Mouse (Mus musculus) CH12.LX (cell line): ENCODE measurements at regions not wholly inside any gene's neighbourhood (a gene's known extent, or its start where the extent isn't known, plus 50 kb on each side); places are given as distances from the start of the nearest gene placed in this dataset.

ENCODE experiments used
- DNase-seq: peaks from one replicate; pipeline ENCODE4 v3.0.0-alpha.2; 2013; ENCODE audit errors: extremely low read depth
- H3K27ac ChIP-seq: 2 replicates; pipeline ENCODE4 v1.5.1; 2012; ENCODE audit warnings: low read depth, mild to moderate bottlenecking, control low read depth, moderate library complexity; ENCODE audit not compliant: insufficient read depth
- H3K27me3 ChIP-seq: replicated peaks from 2 replicates; pipeline ENCODE3; 2012; ENCODE audit warnings: inconsistent platforms
- H3K36me3 ChIP-seq, 2 experiments: replicated peaks in 1 of 2; 2 replicates each; pipeline versions ENCODE3 to v1.6.1; 2012; ENCODE audit warnings: inconsistent platforms in 1 of 2, low read length in 1 of 2, mild to moderate bottlenecking in 1 of 2, mixed read lengths in 1 of 2, moderate library complexity in 1 of 2; ENCODE audit not compliant: control insufficient read depth in 1 of 2, insufficient read depth in 1 of 2
- H3K4me1 ChIP-seq, 2 experiments: 2 replicates each; pipeline ENCODE4 v1.6.1; 2012; ENCODE audit warnings: inconsistent platforms in 1 of 2, moderate library complexity in 1 of 2; ENCODE audit not compliant: insufficient read depth in 2 of 2, control insufficient read depth in 1 of 2
- H3K4me2 ChIP-seq: 2 replicates; pipeline ENCODE4 v1.6.1; 2012; ENCODE audit warnings: low read depth, mild to moderate bottlenecking, control low read depth; ENCODE audit not compliant: poor library complexity, insufficient read depth, severe bottlenecking
- H3K4me3 ChIP-seq, 3 experiments: fragments of 150-350 bp in 1 of 3; sonication (generic) in 1 of 3; replicated peaks in 1 of 3; 2 replicates each; pipeline versions ENCODE3 to v1.5.1; 2011 to 2012; ENCODE audit warnings: low read depth in 2 of 3, low read length in 2 of 3, mild to moderate bottlenecking in 2 of 3, moderate library complexity in 2 of 3, control low read depth in 1 of 3, improper control_type of control experiment in 1 of 3, inconsistent platforms in 1 of 3, mixed read lengths in 1 of 3; ENCODE audit not compliant: poor library complexity in 1 of 3
- H3K79me2 ChIP-seq: replicated peaks from 2 replicates; pipeline ENCODE4 v1.6.1; 2012; ENCODE audit warnings: mild to moderate bottlenecking, moderate library complexity; ENCODE audit not compliant: control insufficient read depth, poor library complexity, insufficient read depth, severe bottlenecking; ENCODE audit errors: extremely low read depth
- H3K9ac ChIP-seq: 2 replicates; pipeline ENCODE4 v1.6.1; 2012; ENCODE audit warnings: low read depth, mild to moderate bottlenecking, control low read depth, moderate library complexity; ENCODE audit not compliant: insufficient read depth
- H3K9me3 ChIP-seq: replicated peaks from 2 replicates; pipeline ENCODE3; 2012; ENCODE audit warnings: low read length, inconsistent platforms, mixed read lengths
- BHLHE40 ChIP-seq: IDR thresholded peaks from 2 replicates; pipeline ENCODE4 v1.6.1; 2011; ENCODE audit warnings: mild to moderate bottlenecking, low read depth, low read length, improper control_type of control experiment
- CHD2 ChIP-seq: IDR thresholded peaks from 2 replicates; pipeline ENCODE4 v1.6.1; 2011; ENCODE audit warnings: low read length, improper control_type of control experiment
- ELF1 ChIP-seq: IDR thresholded peaks from 2 replicates; pipeline ENCODE4 v1.6.1; 2014; ENCODE audit warnings: low read depth, mild to moderate bottlenecking, inconsistent platforms, low read length, improper control_type of control experiment
- EP300 ChIP-seq: IDR thresholded peaks from 2 replicates; pipeline ENCODE4 v1.6.1; 2011; ENCODE audit warnings: low read length, improper control_type of control experiment
- ETS1 ChIP-seq: conservative IDR thresholded peaks from 2 replicates; pipeline ENCODE4 v1.6.1; 2012; ENCODE audit warnings: low read depth, mild to moderate bottlenecking, inconsistent platforms, low read length, improper control_type of control experiment, moderate library complexity
- GABPA ChIP-seq: IDR thresholded peaks from 2 replicates; pipeline ENCODE4 v1.6.1; 2012; ENCODE audit warnings: low read depth, low read length, improper control_type of control experiment, inconsistent platforms; ENCODE audit not compliant: insufficient replicate concordance
- HCFC1 ChIP-seq: IDR thresholded peaks from 2 replicates; pipeline ENCODE4 v1.6.1; 2012; ENCODE audit warnings: low read depth, mild to moderate bottlenecking, inconsistent platforms, low read length, improper control_type of control experiment
- KAT2A ChIP-seq: IDR thresholded peaks from 2 replicates; pipeline ENCODE4 v1.6.1; 2012; ENCODE audit warnings: low read length, improper control_type of control experiment, inconsistent platforms; ENCODE audit not compliant: insufficient replicate concordance
- MAFK ChIP-seq: IDR thresholded peaks from 2 replicates; pipeline ENCODE4 v1.6.1; 2011; ENCODE audit warnings: low read length, improper control_type of control experiment; ENCODE audit not compliant: insufficient replicate concordance
- MEF2A ChIP-seq: IDR thresholded peaks from 2 replicates; pipeline ENCODE4 v1.6.1; 2014; ENCODE audit warnings: low read depth, mild to moderate bottlenecking, inconsistent platforms, low read length, improper control_type of control experiment, borderline replicate concordance
- MYC ChIP-seq: IDR thresholded peaks from 2 replicates; pipeline ENCODE4 v1.6.1; 2011; ENCODE audit warnings: low read depth, mild to moderate bottlenecking, improper control_type of control experiment, low read length
- POLR2A ChIP-seq: IDR thresholded peaks from 2 replicates; pipeline ENCODE4 v1.6.1; 2011; ENCODE audit warnings: low read depth, mild to moderate bottlenecking, improper control_type of control experiment, low read length
- POLR2AphosphoS2 ChIP-seq: IDR thresholded peaks from 2 replicates; pipeline ENCODE4 v1.6.1; 2011; ENCODE audit warnings: low read depth, low read length, improper control_type of control experiment
- SIN3A ChIP-seq: IDR thresholded peaks from 2 replicates; pipeline ENCODE4 v1.6.1; 2012; ENCODE audit warnings: low read length, improper control_type of control experiment, inconsistent platforms
- USF1 ChIP-seq: IDR thresholded peaks from 2 replicates; pipeline ENCODE4 v1.6.1; 2014; ENCODE audit warnings: low read depth, mild to moderate bottlenecking, inconsistent platforms, low read length, improper control_type of control experiment
- ZKSCAN1 ChIP-seq: IDR thresholded peaks from 2 replicates; pipeline ENCODE4 v1.6.1; 2012; ENCODE audit warnings: low read depth, inconsistent platforms, low read length, improper control_type of control experiment, borderline replicate concordance
- ZNF384 ChIP-seq: IDR thresholded peaks from 2 replicates; pipeline ENCODE4 v1.6.1; 2012; ENCODE audit warnings: low read depth, low read length, improper control_type of control experiment, inconsistent platforms
- dilution Hi-C: fragments of 300-500 bp; cut with MboI; formaldehyde crosslinking; loops from 2 replicates; pipeline ENCODE4 v1.14.3; 2020; ENCODE audit warnings: low sequenced_read_pairs; ENCODE audit not compliant: extremely low pct_unique_long_range_greater_than_20kb, extremely low pct_ligation_motif_present
- in situ Hi-C: fragments of 300-500 bp; cut with MboI; formaldehyde crosslinking; loops from 3 replicates; pipeline ENCODE4 v1.14.3; 2019; ENCODE audit warnings: low sequenced_read_pairs, low pct_ligation_motif_present, low pct_unique_long_range_greater_than_20kb, mixed read lengths

- dilution Hi-C loops, result no loop called here
- Histone ChIP-seq H3K4me2 (no peak overlapping the region), H3K27me3 (no peaks in the 10 kb centered on the region), H3K9me3 (no peaks in the 10 kb centered on the region), H3K79me2 (no peaks in the 10 kb centered on the region), H3K4me3 (no peak overlapping the region), H3K27ac (no peak overlapping the region), H3K4me1 (peaks cover 0 to 37% of the 10 kb centered on the region in 2 experiments; a peak in 2 of 4 replicates), H3K9ac (no peak overlapping the region)
- no peak for DNase-seq
- TF ChIP-seq ETS1 (no peak), KAT2A (no peak), MYC (no peak), POLR2A (no peak), GABPA (no peak), MAFK (no peak), POLR2AphosphoS2 (no peak), USF1 (no peak), BHLHE40 (no peak), CHD2 (no peak), ZNF384 (no peak), ELF1 (no peak), EP300 (no peak), SIN3A (no peak), MEF2A (no peak), HCFC1 (no peak)
- TF ChIP-seq, all 38 proteins: peak for 0
- in situ Hi-C loops, result no loop called here
- no peaks in the 10 kb centered on the region for H3K36me3 ChIP-seq
These were observed 285.1 kb upstream of the Ubash3b start for GRCm38 (mm10) chr9:41446431-41447203.

GRCm38 (mm10) chr9:41442418-41442817 is 280.9 kb upstream of the Ubash3b start:
- Histone ChIP-seq H3K27ac (no peak overlapping the region), H3K27me3 (no peaks in the 10 kb centered on the region), H3K9ac (no peak overlapping the region), H3K9me3 (no peaks in the 10 kb centered on the region), H3K36me3 (no peaks in the 10 kb centered on the region), H3K4me2 (no peak overlapping the region), H3K4me3 (no peak overlapping the region), H3K79me2 (no peaks in the 10 kb centered on the region), H3K4me1 (peaks cover 0 to 39% of the 10 kb centered on the region in 2 experiments; a peak in 2 of 4 replicates)
- DNase-seq, result no peak
- dilution Hi-C loops, result no loop called here
- in situ Hi-C loops, result no loop called here
- TF ChIP-seq ZKSCAN1, result no peak
- peak; percentile 72; the same call in 1 of the 2 replicates for TF ChIP-seq MAFK
